Comparison of ENCODE assay signal across 10 mouse cellular contexts in genomic region chr12:110277259-110277964, GRCm38 (mm10). TPM values are rescaled to one million over a fixed set of nuclear protein-coding genes. Genes with fewer than 3 reads are reported as not detected.
A peak's percentile ranks its signal among the peaks of the same experiment; 100 is the strongest.
DNase-seq lines count a peak whose midpoint lies in the region; ATAC-seq and TF ChIP-seq lines count a peak whose summit lies in the region.
"Had no signal": no experiment of that assay in that cellular context is flagged by ENCODE, and none has a peak within 500 bp of the region (broad histone marks: within the 10 kb centered on the region; RNA-seq: fewer than 3 reads in every experiment).

No protein-coding gene starts in this region.

- H3K9me3 ChIP-seq in liver, embryonic 15.5 days (replicated peaks) = no peaks in the 10 kb centered on the region

- H3K4me2 ChIP-seq in liver, embryonic 15.5 days = peak overlapping the region; percentile 57

- no peak overlapping the region for H3K27ac ChIP-seq in testis, adult 2 months (ENCODE audit: control insufficient read depth, insufficient read depth, low read depth, low read length)
- no peak overlapping the region for H3K27ac ChIP-seq in liver, embryonic 15.5 days (replicated peaks)

- no peak overlapping the region for H3K9ac ChIP-seq in liver, embryonic 15.5 days

- WGBS in liver, embryonic 15.5 days (ENCODE audit: insufficient replicate concordance) = 3% methylated on average over 33 of the region's 33 CpGs

- peak; percentile 25 for DNase-seq in adrenal gland, postnatal 10 days
- DNase-seq in adrenal gland, postnatal 25 days = no peak
- DNase-seq in testis, postnatal 10 days (ENCODE audit: low spot score) = no peak
- no peak for DNase-seq in left cerebral cortex, adult 9 months (ENCODE audit: low spot score in 2 of 2)
- no peak for DNase-seq in left cerebral cortex, adult 11 months (ENCODE audit: low spot score)
- DNase-seq: adrenal gland, adult 8-10 months had no signal

- TF ChIP-seq CTCF in testis, adult 2 months (IDR thresholded peaks at IDR 0.05; ENCODE audit: control insufficient read depth, insufficient read depth, insufficient replicate concordance, low read depth, low read length) = no peak

- no peaks in the 10 kb centered on the region for H3K36me3 ChIP-seq in testis, adult 2 months (ENCODE audit: control insufficient read depth, insufficient read depth, low read length)
- H3K36me3 ChIP-seq in liver, embryonic 15.5 days (replicated peaks) = no peaks in the 10 kb centered on the region

- ATAC-seq in liver, embryonic 15.5 days (ENCODE audit: insufficient read depth) = no peak
- no peak for ATAC-seq in cerebellum, adult (ENCODE audit: insufficient number of reproducible peaks, low FRiP score, low TSS enrichment)

- peak overlapping the region; percentile 25 for H3K4me3 ChIP-seq in testis, adult 2 months (ENCODE audit: control insufficient read depth, low read depth, low read length)
- H3K4me3 ChIP-seq in liver, embryonic 15.5 days (replicated peaks) = peak overlapping the region; percentile 42

- peaks cover 11% of the 10 kb centered on the region for H3K4me1 ChIP-seq in testis, adult 2 months (ENCODE audit: control insufficient read depth, insufficient read depth, low read length)
- H3K4me1 ChIP-seq in liver, embryonic 15.5 days (replicated peaks) = no peaks in the 10 kb centered on the region

- peaks cover 6% of the 10 kb centered on the region; the same call in 1 of the 2 replicates for H3K27me3 ChIP-seq in testis, adult 2 months (ENCODE audit: control insufficient read depth, insufficient read depth, low read length)
- peaks cover 79% of the 10 kb centered on the region for H3K27me3 ChIP-seq in liver, embryonic 15.5 days

- no peak for TF ChIP-seq POLR2A in testis, adult 2 months (IDR thresholded peaks at IDR 0.05; ENCODE audit: control insufficient read depth, low read depth, low read length)

RNA-seq across cellular contexts. Expression of gene Dio3, which starts 1.5 kb away (rescaled TPM):
- 1 to 10 TPM; 1.5 to 1.7 TPM for total RNA-seq in adrenal gland, postnatal 10 days (2021)
- 2.3 and 2.6 TPM in 2 replicates for total RNA-seq in adrenal gland, postnatal 25 days (2021)
- 0.21 and 0.51 TPM in 2 replicates for polyA plus RNA-seq in testis, adult 2 months (2012; rRNA removed)
- 0.07 and 0.15 TPM in 2 replicates for polyA plus RNA-seq in liver, embryonic 15.5 days (2015; fragmentation: Nextera tagmentation; extraction: Ambion mirVana)
- total RNA-seq: hematopoietic stem cell, adult 5-6 weeks had no signal
